Mouse (Mus musculus) embryonic fibroblast, embryonic 13.5 days (primary cell): Measurements from ENCODE around the gene Khk.

Source experiments
- CTCF ChIP-seq: IDR thresholded peaks from 2 replicates; pipeline ENCODE4 v1.5.1; 2011; ENCODE audit warnings: mild to moderate bottlenecking, control low read depth, low read length, moderate library complexity, borderline replicate concordance; ENCODE audit not compliant: insufficient read depth
- POLR2A ChIP-seq: IDR thresholded peaks from 2 replicates; pipeline ENCODE4 v1.6.1; 2011; ENCODE audit warnings: low read depth, mild to moderate bottlenecking, control low read depth, low read length, moderate library complexity

- TF ChIP-seq CTCF: no peak
- no peak for TF ChIP-seq POLR2A
Measured at GRCm38 (mm10) chr5:30966189-30966588, 45.0 kb downstream of the Khk start.
